Comparison of ENCODE assay signal across 9 mouse cellular contexts in the genomic region with DNA sequence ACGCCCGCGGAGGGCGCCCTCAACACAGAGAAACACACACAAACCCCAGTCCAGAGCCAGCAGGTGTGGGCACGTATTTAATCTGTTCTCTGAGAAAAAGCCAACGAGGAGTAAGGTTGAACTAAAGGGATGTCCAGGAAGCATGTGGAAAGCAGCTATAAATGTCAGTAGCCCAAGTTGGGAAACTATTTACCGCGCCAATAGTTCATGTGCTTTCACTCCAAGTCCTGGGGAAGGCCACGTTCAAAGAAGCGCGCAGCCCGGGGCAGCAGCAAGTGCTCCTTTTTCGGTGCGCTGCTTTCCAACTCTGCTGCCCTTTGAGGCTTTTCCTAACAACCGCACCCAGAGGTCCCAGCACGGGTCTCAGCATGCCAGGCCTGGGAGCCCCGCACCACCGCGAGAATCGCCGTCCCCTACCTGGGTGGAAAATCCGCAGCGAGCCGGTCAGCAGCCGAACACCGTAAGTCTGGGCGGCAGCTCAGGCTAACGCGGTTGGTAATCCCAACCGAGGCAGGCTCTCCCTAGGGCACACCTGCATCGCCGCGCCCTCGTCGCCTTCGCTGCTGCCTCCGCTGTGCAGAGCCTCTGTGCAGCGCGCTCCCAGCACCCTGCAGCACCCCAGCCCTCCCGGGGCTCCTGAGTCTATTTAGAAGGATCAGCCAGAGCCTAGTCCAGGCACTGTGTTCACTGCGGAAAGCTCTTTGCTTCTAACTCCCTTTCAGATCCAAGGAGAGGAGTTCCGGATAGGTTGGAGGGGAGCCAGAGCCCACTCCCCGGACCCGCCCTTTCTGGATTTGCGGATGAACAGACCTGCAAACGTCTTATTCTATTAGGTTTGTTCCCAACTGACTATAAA. TPM values are rescaled to one million over a fixed set of nuclear protein-coding genes. Genes with fewer than 3 reads are reported as not detected.
DNase-seq lines count a peak whose midpoint lies in the region; ATAC-seq lines count a peak whose summit lies in the region.
"Had no signal": no experiment of that assay in that cellular context is flagged by ENCODE, and none has a peak within 500 bp of the region (broad histone marks: within the 10 kb centered on the region; RNA-seq: fewer than 3 reads in every experiment).

Gene Sv2b (minus strand): TSS at position 806 of the 856 bp plus-strand sequence.

- peaks cover 47% of the 10 kb centered on the region for H3K27me3 ChIP-seq in heart, embryonic 12.5 days (replicated peaks)
- H3K27me3 ChIP-seq in limb, embryonic 10.5 days (ENCODE audit: low read depth, poor library complexity, severe bottlenecking): peaks cover 58% of the 10 kb centered on the region
- H3K27me3 ChIP-seq in neural tube, embryonic 11.5 days (ENCODE audit: control insufficient read depth, insufficient read depth, low read length): peaks cover 22% of the 10 kb centered on the region

- H3K4me1 ChIP-seq in heart, embryonic 12.5 days (replicated peaks): peaks cover 15% of the 10 kb centered on the region
- H3K4me1 ChIP-seq in limb, embryonic 10.5 days: peaks cover 16% of the 10 kb centered on the region
- H3K4me1 ChIP-seq in neural tube, embryonic 11.5 days (ENCODE audit: control insufficient read depth, insufficient read depth, low read length): peaks cover 4% of the 10 kb centered on the region; the same call in 1 of the 2 replicates

- no peaks in the 10 kb centered on the region for H3K36me3 ChIP-seq in heart, embryonic 12.5 days
- H3K36me3 ChIP-seq in limb, embryonic 10.5 days: no peaks in the 10 kb centered on the region
- H3K36me3 ChIP-seq in neural tube, embryonic 11.5 days (ENCODE audit: control insufficient read depth, insufficient read depth, low read length): no peaks in the 10 kb centered on the region

- WGBS in heart, embryonic 12.5 days: 2% methylated on average over 46 of the region's 46 CpGs
- WGBS in limb, embryonic 10.5 days: 2% methylated on average over 46 of the region's 46 CpGs
- WGBS in neural tube, embryonic 11.5 days: under 1% methylated on average over 46 of the region's 46 CpGs

- H3K4me2 ChIP-seq in heart, embryonic 12.5 days: peak within 1 kb of the TSS; percentile 96
- peak within 1 kb of the TSS; percentile 89 for H3K4me2 ChIP-seq in neural tube, embryonic 11.5 days (ENCODE audit: low read depth)

- no peak for DNase-seq in heart, adult 18-20 months
- DNase-seq in ES-CJ7 (ENCODE audit: low read depth, low spot score): peak; percentile 19
- peak; percentile 7 for DNase-seq in heart, postnatal 4 days
- peak; percentile 62 for DNase-seq in limb, embryonic 10.5 days (ENCODE audit: low spot score)
- peak; percentile 51 for DNase-seq in neural tube, embryonic 11.5 days (ENCODE audit: low spot score)
- no peak for DNase-seq in urinary bladder, adult 2 months (ENCODE audit: low spot score)

- H3K9ac ChIP-seq in heart, embryonic 12.5 days: peak within 1 kb of the TSS; percentile 49; the same call in 1 of the 2 replicates
- H3K9ac ChIP-seq in neural tube, embryonic 11.5 days (ENCODE audit: low read length): peak within 1 kb of the TSS; percentile 26

- peak within 1 kb of the TSS; percentile 48 for H3K4me3 ChIP-seq in heart, embryonic 12.5 days
- H3K4me3 ChIP-seq in limb, embryonic 10.5 days: peak within 1 kb of the TSS; percentile 55
- H3K4me3 ChIP-seq in neural tube, embryonic 11.5 days (ENCODE audit: low read depth, low read length): peak within 1 kb of the TSS; percentile 47

- H3K9me3 ChIP-seq in heart, embryonic 12.5 days (replicated peaks): no peaks in the 10 kb centered on the region
- no peaks in the 10 kb centered on the region for H3K9me3 ChIP-seq in limb, embryonic 10.5 days (replicated peaks)
- no peaks in the 10 kb centered on the region for H3K9me3 ChIP-seq in neural tube, embryonic 11.5 days (ENCODE audit: control insufficient read depth, low read length)

- 0 out of 2 replicates have a peak, but pooled peaks have one; percentile 45 for ATAC-seq in heart, embryonic 12.5 days (ENCODE audit: insufficient number of reproducible peaks, low FRiP score)
- peak; percentile 67 for ATAC-seq in common myeloid progenitor, adult 5-6 weeks (replicated peaks; ENCODE audit: low read depth, poor library complexity, severe bottlenecking)
- ATAC-seq in neural tube, embryonic 11.5 days (ENCODE audit: insufficient read depth, low FRiP score, low TSS enrichment): no peak; the same call in 1 of the 2 replicates

- H3K27ac ChIP-seq in heart, embryonic 12.5 days (ENCODE audit: poor library complexity, severe bottlenecking): no peak within 1 kb of the TSS
- no peak within 1 kb of the TSS for H3K27ac ChIP-seq in limb, embryonic 10.5 days
- H3K27ac ChIP-seq in neural tube, embryonic 11.5 days (ENCODE audit: low read depth, low read length): no peak within 1 kb of the TSS
- H3K27ac ChIP-seq: macrophage had no signal

RNA-seq across cellular contexts. Expression of gene Sv2b, which starts in this region (rescaled TPM):
- 0.54 and 0.64 TPM in 2 replicates for polyA plus RNA-seq in heart, embryonic 12.5 days (2016; fragmentation: Nextera tagmentation; extraction: Ambion mirVana)
- total RNA-seq in heart, adult 18-20 months (2021): under 1 TPM; 0.31 to 0.47 TPM
- not detected in 2 replicates for total RNA-seq in common myeloid progenitor, adult 5-6 weeks (2017)
- under 1 TPM; 0.36 to 0.61 TPM for total RNA-seq in heart, postnatal 4 days (2021)
- 0.20 and 1.3 TPM in 2 replicates for polyA plus RNA-seq in limb, embryonic 10.5 days (2016; fragmentation: Nextera tagmentation; extraction: Ambion mirVana)
- 3.2 and 4.2 TPM in 2 replicates for polyA plus RNA-seq in neural tube, embryonic 11.5 days (2014; fragmentation: Nextera tagmentation; extraction: Ambion mirVana)
- polyA plus RNA-seq in urinary bladder, adult 2 months (2012; rRNA removed): 3.9 and 5.5 TPM in 2 replicates
- polyA plus RNA-seq: macrophage had no signal

Comparison
In these comparisons a context has a peak if more than half of its experiments do, and no peak if none do; other contexts are left out.
1. Peak in ATAC-seq, H3K4me3 ChIP-seq, H3K9ac ChIP-seq and H3K4me2 ChIP-seq in heart, embryonic 12.5 days; RNA of the gene not detected or under 1 TPM.
2. Peak in ATAC-seq in common myeloid progenitor, adult 5-6 weeks; RNA of the gene not detected or under 1 TPM.
3. Peak in DNase-seq in heart, postnatal 4 days; RNA of the gene not detected or under 1 TPM.
4. DNase-seq: peak in ES-CJ7 (single experiment), limb, embryonic 10.5 days (single experiment) and neural tube, embryonic 11.5 days (single experiment); none in heart, adult 18-20 months (0 of 2) and urinary bladder, adult 2 months (single experiment).
5. Peak in every context shown above with its lines, with median percentiles within 50 percentile points of each other: H3K4me3 ChIP-seq.